Mouse (Mus musculus): ENCODE data around the gene Olfr544. TPM values are rescaled to one million over a fixed set of nuclear protein-coding genes. Genes with fewer than 3 reads are reported as not detected.
"Not testable (repeated sequence)": the region's sequence is repeated elsewhere in the genome, so short reads cannot be mapped to it uniquely, and the experiment has no call there.

Gene Olfr544
- not detected for total RNA-seq (2021)
- long read RNA-seq = 0 reads

DNA sequence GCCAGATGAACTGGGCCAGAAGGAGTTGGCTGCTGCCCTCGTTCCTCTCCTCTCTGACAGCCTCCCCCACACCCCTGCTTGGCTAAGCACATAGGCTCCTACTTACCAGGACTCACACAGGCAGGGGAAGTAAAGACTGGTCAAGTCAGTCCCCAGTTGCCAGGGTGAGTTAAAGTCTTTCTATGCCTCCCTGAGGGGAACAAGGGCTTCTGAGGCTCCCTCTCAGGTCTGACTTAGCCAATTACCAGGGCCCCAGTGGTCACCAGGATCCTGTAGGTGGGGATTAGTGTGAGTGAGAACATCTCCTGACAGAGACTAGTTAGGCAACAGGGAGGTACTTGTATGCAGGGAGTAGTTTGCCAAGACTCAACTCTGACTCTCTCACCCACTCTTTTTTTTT is at the start of gene Olfr544:
Gene Olfr544, minus strand, starts transcription at position 153 of the 400 bp plus-strand sequence.
- DNase-seq (ENCODE audit: low spot score in 2 of 2) = no peak

DNA sequence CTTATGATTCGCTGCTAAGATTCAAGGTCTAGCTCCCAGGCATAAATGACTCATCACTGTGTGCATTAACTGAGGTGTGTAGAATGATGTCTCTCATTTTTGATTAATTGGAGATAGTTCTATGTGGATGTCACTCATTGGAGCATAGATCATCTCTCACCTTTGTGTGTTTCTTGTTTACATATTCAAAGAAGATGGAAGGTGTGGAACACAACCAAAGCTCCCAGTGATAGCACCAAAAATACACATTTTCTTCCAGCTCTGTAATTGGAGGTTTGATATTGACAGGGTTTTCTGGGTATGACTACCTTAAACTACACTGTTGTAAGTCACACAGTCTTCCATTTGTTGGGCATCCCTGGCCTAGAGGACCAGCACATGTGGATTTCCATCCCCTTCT is 46.3 kb upstream of the Olfr544 start, which contains the start of gene Olfr547:
Gene Olfr547, plus strand, starts transcription at position 301 of the 400 bp plus-strand sequence.
- DNase-seq (ENCODE audit: low spot score in 2 of 2) = no peak

DNA sequence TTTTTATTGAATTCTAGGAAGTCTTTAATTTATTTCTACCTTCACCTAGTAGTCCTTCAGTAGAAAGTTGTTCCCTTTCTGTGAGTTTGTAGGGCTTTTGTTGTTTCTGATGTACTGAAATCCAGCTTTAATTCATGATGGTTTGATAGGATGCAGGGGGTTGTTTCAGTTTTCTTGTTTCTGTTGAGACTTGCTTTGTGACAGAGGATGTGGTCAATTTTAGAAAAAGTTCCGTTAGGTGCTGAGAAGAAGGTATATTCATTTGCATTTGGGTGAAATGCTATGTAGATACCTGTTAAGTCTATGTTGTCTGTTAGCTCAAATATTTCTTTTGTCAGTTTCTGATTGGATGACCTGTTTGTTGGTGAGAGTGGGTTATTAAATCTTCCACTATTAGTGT is 40.9 kb upstream of the Olfr544 start:
- no peak for DNase-seq (ENCODE audit: low spot score in 2 of 2)

GRCm38 (mm10) chr7:102517051-102517335 is 28.9 kb upstream of the Olfr544 start:
- peak; percentile 46 to 67 for DNase-seq (ENCODE audit: low spot score in 2 of 2)

DNA sequence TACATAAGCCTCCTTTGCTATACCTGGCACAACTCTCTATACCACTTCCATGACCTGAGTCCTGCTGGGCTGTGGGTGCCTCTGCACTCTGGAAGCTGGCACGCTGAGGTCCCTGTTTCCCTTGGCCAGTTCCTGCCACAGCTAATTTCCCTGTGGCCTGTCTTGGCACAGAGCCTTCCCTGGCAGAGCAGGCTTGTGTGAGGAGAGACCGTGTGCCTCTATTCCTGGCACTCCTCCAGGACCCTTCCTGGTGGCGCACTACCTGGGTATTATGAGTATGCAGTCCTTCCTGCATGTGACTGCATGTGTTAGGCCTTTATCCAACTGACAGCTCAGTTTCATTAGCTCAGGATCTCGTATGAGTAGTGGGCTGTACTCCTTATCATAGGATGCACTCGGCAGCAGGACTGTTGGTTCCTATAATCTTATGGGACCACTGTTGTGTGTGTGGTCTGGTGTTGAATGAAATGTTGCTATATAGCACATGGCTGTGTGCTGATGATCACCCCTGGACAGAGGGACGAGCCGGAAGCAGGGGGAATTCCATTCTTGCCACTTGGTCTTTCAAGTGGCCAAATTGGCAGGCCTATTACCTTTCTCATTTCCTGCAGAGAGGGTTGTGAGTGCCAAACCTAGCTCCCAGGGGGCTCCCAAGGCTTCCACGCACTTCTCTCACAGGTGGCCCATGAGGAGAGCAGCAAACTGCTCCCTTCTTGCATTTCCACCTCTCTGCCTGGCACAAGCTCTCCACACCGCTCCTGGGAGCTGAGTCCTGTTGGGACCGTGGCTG is 28.3 kb upstream of the Olfr544 start:
- DNase-seq (ENCODE audit: low spot score in 2 of 2) = peak in 1 of 2 experiments; percentile 38

DNA sequence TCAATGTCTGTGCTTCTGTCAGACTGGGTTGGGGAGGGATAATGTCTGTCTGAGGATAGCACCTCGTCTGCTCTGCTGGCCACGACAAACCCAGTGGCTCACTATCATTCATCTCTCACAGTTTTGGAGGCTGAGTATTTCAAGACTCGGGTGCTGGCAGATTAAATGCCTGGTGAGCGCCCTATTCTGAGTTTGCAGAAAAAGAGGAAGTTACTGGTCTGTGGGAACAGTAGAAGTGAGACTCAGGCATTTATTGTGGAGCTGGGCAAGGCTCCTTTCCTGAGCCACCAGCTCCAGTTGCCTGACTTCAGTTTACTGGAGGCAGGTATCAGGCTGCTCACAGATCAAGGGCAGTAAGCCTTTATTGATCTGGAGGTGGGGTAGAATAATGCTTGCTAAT is 26.0 kb upstream of the Olfr544 start:
- DNase-seq (ENCODE audit: low spot score in 2 of 2) = no peak

- DNase-seq (ENCODE audit: low spot score in 2 of 2) = peak; percentile 92 to 95
Measured at GRCm38 (mm10) chr7:102512814-102513435, 24.8 kb upstream of the Olfr544 start.

- DNase-seq (ENCODE audit: low spot score in 2 of 2) = no peak
Measured at GRCm38 (mm10) chr7:102511927-102512326, 23.8 kb upstream of the Olfr544 start.

DNA sequence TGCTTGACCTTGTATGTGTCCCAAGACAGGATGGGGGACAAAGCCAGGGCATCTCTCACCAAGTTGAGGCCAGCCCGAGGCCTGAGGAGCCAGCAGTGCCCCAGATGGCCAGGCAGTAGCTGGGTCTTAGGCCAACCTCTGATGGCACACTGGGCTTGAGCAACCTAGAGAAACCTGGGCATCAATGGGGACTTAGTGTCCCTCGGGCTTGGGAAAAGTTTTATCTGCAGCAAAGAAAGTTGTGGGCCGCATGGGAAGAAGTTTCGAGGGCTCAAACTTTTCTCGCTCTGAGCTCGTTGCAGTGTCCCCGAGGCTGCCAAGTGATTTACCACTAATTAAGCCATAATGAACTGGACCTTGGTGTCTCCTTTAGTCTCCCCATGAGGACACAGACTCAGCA is 21.6 kb upstream of the Olfr544 start:
- no peak for DNase-seq (ENCODE audit: low spot score in 2 of 2)

- no peak for DNase-seq (ENCODE audit: low spot score in 2 of 2)
Measured at GRCm38 (mm10) chr7:102508666-102509065, 20.6 kb upstream of the Olfr544 start.

GRCm38 (mm10) chr7:102508066-102508465 is 20.0 kb upstream of the Olfr544 start:
- no peak for DNase-seq (ENCODE audit: low spot score in 2 of 2)

DNA sequence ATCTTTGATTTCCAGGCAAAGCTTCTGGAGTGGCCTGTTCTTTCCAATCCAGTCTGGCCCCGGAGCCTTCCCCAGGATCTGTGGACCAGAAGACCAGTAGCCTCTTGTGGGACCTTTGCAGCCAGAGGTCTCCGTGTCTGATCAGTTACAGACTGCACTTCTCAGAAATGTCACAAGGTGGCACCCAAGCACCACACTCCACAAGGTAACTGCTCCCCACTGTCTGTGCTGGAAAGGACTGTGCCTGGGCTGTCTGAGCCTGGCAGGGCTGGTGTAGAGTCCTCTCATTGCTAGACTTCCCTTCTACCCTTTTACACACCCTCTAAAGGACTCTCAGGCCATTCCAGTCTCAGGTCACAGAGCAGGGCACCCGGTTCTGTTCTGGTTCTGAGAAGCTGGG is 18.7 kb upstream of the Olfr544 start:
- peak; percentile 85 to 86 for DNase-seq (ENCODE audit: low spot score in 2 of 2)

GRCm38 (mm10) chr7:102501986-102502385 is 13.9 kb upstream of the Olfr544 start:
- DNase-seq (ENCODE audit: low spot score in 2 of 2) = no peak

GRCm38 (mm10) chr7:102499473-102499872 is 11.4 kb upstream of the Olfr544 start, which contains the start of gene Olfr545:
Olfr545 (minus strand) TSS chr7:102499573.
- no peak for DNase-seq (ENCODE audit: low spot score in 2 of 2)

DNA sequence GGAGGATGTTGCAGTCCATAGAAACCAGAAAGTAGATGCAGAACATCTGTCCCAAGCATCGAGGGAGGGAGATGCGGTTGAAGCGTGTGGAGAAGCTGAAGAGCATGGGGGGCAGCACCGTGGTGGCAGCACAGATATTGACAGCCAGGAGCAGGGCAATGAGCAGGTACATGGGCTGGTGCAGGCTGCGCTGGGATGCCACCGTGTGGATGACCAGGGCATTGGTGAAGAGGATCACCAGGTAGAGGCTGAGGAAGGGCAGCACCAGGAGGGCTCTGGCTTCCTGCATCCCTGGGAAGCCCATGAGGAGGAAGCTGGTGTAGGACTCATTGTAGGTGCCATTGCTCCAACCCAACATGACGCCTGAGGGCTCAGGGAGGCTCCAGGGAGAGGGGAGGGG is 6.3 kb upstream of the Olfr544 start:
- not testable (repeated sequence) for DNase-seq (ENCODE audit: low spot score in 2 of 2)

DNA sequence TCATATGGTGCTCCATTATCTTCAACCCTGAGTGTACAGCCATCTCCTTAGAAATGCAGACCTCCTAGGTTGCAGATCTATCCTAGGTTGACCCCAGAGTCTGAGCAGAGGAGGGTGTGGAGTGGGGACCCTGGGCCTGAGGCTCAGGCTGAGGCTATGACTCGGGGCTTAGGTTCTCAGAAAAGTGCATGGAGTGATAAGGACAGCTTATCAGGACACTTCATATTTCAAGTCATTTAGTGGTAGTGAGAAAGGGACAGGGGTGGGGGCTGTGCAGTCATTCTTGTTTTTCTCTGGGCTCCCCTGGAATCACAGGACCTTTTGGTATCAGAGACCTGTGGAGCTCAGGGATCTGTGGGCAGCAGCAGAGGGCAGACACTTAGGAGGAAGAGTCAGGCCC is 2.0 kb downstream of the Olfr544 start:
- DNase-seq (ENCODE audit: low spot score in 2 of 2) = no peak

GRCm38 (mm10) chr7:102484766-102485165 is 3.3 kb downstream of the Olfr544 start:
- not testable (repeated sequence) for DNase-seq (ENCODE audit: low spot score in 2 of 2)

GRCm38 (mm10) chr7:102483665-102484064 is 4.4 kb downstream of the Olfr544 start:
- DNase-seq (ENCODE audit: low spot score in 2 of 2) = no peak

DNA sequence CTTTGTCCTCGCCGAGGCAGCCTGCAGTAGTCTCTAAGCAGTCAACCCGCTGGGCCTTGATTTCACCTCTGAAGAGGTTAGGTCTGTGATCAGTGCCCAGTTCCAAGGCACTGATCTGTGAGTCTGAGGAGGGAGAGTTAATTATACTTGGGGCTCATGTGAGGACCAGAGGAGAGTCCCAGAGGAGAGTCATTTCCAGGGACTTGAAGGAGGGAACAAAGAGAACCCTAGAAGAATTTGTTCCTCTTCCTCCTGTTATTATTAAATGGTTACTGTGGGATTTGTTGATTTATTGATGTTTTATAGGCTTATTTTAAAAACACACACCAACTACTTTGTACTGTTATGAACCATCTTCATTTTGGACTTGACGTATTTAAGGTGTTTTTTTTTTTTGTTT is 6.5 kb downstream of the Olfr544 start, which contains the start of gene Olfr543:
Gene Olfr543, minus strand, starts transcription at position 101 of the 400 bp plus-strand sequence.
- no peak for DNase-seq (ENCODE audit: low spot score in 2 of 2)

DNA sequence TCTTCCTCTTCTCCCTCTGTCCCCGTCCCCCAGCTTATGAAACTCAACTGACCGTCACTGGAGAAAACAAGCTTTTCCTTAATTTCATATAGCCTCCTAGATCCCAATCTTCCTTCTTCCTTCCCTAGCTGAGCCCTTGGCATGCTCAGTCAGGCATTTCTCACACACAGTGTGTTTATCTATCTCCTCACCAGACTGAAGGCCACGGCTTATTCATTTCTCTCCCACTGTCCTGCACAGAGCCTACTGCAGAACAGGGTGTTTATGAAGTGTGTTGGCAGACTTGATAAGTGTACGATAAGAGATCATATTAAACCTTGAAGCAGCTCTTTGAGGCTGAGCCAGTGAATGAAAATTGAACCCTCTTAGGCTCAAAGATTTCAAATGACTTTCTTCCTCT is 7.3 kb downstream of the Olfr544 start:
- no peak for DNase-seq (ENCODE audit: low spot score in 2 of 2)

DNA sequence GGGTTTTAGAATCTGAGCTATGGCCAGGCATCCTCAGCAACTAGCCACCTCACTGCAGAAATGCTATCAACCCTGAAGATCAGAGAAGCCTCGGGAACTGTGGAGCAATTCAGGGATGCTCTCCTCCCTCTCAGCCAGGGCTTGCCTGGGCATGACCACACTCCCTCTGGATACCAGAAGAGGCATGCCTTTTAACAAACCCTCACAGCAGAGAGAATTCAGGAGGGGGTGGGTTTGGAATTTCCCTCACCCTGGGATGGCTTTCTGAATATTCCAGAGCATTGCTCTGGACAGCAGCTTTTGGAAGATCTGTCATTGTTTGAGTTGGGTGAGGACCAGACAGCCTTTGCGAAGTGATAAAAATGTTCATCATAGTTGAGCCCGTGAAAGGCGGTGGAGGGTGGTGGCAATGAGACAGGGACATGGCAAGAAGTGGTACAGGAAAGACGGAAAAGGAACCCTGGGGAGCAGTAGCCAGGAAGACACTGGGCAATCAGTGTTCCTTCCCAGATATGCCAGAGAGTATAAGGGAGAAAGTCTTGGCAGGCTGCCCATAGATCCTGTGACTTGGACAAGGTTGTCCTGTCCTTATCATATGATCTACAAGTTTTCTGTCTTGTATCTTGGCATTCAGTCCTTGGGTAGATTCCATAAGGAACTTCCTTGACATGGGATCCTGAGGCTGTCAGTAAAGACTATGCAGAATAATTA is 8.6 kb downstream of the Olfr544 start:
- DNase-seq (ENCODE audit: low spot score in 2 of 2) = no peak

GRCm38 (mm10) chr7:102478926-102479325 is 9.2 kb downstream of the Olfr544 start:
- no peak for DNase-seq (ENCODE audit: low spot score in 2 of 2)
